Mouse (Mus musculus) gastrocnemius, postnatal 14 days (tissue): ENCODE measurements around the gene Camk1d. TPM values are rescaled to one million over a fixed set of nuclear protein-coding genes. Genes with fewer than 3 reads are reported as not detected.
"Not testable (repeated sequence)": the region's sequence is repeated elsewhere in the genome, so short reads cannot be mapped to it uniquely, and the experiment has no call there.

Experiments
- DNase-seq: peaks from one replicate; pipeline ENCODE4 v3.0.0; 2021; ENCODE audit warnings: mixed read lengths
- intact Hi-C: fragments of 180-260 bp; cut with DNase I; formaldehyde crosslinking; loops from one replicate; pipeline ENCODE4 v1.15.1; 2025; ENCODE audit warnings: low total_unique reads
- total RNA-seq, 2 experiments: library from RNA; stranded (reverse); gene quantifications; 2 replicates each; pipeline ENCODE4 v1.2.3; 2021

Camk1d gene
- total RNA-seq, 2 experiments from 2014 or later = 1.7 to 2.3 TPM

DNA sequence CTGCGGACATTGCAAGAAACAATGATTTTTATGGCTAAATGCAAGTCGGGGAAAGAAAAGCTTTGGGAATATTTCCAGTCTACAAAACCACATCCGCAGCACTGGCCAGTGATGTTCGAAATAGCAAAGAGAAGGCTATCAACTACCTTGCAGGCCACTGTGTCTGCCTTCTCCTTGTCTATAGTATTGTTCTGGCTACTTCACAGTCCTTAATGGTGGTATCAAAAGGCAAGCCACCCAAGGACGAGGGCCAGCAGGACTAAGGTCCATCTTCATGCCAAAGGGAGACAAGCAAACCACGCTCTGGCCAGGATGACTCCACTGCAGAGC, 82.0 kb downstream of the Camk1d start:
- intact Hi-C loops = no loop called here
- no peak for DNase-seq

DNA sequence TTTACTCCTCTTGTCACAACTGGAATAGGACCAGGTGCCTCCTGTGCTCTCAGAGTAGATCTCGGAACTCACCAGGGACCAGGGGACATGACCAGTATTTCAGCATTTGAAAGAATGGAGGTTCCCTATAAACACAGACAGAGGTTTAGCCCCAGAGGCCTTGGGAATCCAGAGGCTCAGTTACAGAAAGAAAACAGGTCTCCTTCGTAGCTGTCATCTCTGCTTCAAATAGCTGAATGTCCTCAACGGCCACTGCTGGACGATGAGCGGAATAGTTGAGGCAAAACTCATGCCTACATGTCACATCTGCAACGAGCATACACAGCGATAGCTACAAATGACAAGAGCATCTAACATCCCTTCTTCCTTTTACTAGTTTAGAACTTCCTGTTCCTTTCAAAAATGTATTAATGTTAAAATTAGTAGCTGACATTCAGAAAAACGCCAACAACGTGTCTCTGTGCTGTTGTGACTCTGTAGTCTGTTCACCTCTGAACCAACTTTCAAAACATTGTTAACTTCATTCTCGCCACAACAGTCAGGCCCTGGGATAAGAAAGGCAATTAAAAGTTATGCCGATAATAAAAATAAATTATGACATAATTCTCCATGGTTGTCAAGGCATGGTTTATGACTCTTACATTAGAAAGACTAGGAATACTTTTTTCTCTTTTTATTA, 82.5 kb downstream of the Camk1d start:
- no peak for DNase-seq
- intact Hi-C loops = no loop called here

DNA sequence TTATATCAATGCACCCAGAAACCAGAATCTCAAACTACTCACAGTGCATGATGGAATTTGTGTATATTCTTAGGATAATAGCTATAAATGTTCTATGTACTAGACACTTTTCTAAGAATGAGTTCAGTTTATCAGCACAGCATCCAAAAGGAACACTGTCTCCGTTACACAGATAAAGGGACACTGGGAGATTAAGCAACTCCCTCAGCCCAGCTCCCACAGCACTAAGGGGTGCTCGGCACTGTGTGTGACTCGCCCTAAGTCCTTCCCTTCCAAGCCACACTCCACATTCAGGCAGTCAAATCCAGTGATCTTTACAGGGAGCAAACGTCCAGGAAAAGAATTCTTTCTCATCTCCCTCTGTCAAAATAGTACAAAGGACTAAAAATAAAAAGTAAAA, 83.6 kb downstream of the Camk1d start:
- intact Hi-C loops = no loop called here
- DNase-seq = no peak

DNA sequence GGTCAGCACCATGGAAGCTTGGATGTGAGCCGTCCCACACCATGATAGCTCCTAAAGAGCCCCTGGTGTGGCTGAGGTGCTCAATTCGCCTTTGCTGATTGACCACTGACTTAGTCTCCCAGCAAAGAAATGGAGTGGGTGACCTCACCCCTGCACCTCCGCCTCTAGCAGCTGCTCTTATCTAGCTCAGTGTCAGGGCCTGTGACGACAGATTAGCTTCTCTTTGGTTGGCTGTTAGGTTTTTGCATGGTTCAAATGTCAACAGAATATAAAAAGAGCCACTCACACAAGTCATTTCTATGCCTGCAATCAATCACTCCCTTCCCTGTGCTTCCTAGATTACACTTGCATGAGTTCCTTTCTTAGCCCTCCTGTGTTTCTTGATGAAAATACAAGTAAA, 89.9 kb downstream of the Camk1d start:
- intact Hi-C loops = no loop called here
- DNase-seq = no peak

DNA sequence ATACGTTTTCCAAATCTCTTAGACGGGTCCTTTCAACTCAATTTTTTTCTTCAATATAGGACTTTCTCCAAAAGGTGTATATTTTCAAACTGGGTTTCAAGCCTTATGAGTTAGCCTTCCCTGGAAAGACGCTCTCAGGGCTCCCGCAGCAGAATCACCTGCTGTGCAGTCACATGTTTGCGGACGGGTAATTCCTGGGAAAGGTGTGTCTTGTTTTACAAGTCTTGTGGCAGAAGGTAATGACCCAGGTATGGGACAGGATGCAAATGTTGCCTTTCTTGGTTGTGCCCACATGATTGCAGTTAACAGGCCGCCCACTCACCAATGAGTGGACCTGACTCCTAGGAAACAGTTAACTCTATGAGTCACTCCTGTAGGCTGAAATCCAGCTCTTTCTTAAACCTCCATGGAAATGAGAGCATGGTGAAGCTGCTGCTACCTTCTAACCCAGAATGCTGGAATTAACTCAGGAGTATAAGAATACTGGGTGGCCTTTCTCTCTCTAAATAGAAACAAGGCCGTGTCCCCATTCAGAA, 95.9 kb downstream of the Camk1d start:
- DNase-seq = no peak
- intact Hi-C loops = no loop called here

DNA sequence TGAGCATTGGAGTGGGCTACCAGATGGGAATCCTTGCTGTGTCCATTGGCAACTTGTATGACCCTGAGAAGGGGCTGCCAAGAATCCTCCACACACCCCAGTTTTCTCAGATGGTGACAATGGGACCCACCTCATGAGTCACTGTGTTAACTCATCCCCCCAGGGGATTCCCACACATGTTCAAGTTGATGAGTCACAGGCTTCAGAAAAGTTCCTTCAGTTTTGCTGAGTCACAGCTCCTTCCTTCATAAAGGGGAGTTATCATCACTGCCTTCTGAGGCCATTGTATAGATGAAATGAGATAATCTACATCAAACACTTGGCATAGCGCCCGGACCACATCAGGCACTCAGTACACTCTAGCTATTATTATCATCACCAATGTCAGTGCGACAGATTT, 99.4 kb downstream of the Camk1d start:
- peak; percentile 48 for DNase-seq
- intact Hi-C loops = no loop called here

DNA sequence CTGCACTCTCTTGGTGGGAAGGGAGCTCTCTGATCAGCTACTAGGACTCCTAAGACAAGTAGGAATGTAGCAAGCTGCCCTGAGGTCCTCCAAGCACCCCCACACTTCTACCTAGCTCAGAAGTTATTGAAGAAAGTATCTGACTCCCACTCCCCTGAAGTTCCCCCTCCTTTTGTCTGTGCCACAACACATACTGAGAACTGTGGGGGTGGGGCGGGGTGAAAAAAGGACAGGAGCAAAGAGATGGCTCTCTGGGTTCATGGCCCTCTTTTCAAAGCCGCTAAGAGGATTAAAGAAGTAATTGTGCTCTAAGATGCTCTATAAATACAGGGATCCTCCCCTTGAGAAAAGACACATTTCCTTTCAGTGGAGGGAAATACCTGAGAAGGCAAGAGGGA, 100.0 kb downstream of the Camk1d start:
- no peak for DNase-seq
- intact Hi-C loops = no loop called here

DNA sequence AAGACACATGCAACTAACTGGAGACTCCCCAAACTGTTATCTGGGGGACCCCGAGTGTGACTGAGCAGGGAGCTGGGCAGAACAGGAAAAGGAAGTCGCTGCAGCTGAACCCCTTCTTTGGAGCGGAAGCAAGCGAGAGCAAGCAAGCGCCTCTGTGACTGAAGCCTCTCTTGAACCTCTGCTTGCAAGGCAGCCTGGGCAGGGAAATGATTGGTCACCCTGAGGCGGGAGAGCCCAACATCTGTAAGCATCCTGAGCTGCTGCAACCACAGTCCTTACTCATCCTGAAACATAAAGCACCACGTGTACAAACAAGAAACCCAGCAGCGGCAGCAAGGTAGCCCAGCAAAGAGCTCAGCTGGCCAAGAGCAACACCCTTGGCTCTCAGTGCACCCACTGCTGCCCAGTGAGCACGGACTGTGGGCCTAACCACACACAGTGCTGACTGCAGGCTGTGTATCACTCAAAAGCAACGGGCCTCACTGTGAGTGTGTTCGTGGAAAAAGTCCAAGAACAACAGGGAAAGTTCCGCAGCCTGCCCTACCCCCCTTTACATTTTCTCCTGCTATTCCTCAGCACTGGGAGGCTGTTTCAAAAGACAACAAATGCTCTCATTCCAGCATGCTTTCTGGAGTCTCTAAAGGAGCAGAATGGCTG, 100.5 kb downstream of the Camk1d start:
- intact Hi-C loops = no loop called here
- DNase-seq = peak; percentile 12

DNA sequence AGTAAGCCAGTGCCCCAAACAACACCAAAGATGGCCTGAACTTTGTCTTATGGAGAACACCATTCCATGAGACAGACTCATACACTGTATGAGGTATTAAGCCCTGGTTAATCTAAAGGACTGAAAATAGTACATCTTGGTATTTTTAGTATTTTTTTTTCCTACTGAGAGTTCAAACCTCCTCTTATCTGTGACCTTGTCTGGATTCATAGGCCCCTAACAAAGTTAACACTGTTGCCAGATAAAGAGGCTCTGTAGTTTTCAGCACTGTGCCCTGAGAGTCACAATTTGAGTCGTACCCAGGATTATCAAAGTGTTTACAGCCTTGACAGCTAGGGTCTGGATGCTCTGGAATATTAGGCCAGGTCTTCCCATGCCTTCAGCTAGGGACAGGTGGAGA, 102.7 kb downstream of the Camk1d start:
- intact Hi-C loops = no loop called here
- DNase-seq = no peak

DNA sequence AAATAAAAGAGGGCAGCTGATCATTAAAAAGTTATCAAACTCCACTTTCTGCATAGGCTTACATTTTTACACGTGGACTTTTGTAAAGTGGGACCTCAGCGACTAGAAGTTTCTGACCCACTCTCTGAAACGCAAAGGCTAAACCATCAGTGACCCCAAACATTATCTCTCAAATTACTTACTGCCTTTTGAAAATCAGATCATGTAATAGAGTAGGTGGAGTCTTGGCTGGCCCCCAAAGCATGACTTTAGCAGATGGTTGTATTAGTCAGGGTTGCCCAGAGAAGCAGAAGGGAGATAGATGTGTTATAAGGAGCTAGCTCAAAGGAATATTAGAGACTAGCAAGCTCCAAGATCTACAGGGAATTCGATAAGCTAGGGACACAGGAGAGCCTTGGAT, 103.8 kb downstream of the Camk1d start:
- DNase-seq = peak; percentile 26
- intact Hi-C loops = no loop called here

DNA sequence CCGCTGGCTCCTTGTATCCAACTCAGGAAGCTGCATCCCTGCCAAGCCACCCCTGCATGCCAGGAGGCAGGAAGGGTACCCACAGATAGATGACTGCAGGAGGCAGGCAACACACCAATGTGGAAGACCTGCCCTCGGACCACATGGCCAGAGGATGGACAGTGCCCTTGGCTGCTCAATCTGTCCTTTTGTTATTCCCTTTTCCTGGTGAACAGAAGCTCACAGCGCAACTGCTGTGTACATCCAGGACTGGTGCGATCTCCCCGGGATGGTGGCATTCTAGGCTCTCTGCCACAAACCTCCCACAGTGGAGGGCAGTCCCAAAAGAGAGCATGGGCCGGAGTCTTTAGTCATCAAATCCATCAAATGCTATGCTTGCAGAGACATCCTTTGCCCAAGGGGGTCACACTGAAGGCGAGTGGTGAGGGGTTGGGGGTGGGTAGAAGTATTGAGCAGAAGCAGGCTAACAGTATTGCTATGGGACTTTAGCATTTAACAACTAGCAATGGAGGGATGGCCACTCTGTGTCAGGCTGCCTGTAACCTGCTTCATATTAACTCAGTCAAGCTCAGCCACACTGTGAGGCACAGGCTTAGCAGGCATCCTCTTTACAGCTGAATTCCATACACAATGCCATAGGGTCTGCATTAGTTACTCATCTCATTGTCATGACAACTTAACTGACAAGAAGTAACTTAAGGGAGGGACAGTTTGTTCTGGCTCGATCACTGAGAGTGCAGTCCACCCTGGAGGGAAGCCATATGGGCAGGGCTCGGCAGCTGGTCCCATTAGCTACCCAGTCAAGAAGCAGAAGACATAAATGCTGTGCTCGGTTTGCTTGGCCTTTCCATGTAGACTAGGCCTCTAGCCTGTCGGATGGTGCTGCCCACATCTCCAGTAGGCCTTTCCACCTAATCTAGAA, 106.1 kb downstream of the Camk1d start:
- no peak for DNase-seq
- intact Hi-C loops = no loop called here

DNA sequence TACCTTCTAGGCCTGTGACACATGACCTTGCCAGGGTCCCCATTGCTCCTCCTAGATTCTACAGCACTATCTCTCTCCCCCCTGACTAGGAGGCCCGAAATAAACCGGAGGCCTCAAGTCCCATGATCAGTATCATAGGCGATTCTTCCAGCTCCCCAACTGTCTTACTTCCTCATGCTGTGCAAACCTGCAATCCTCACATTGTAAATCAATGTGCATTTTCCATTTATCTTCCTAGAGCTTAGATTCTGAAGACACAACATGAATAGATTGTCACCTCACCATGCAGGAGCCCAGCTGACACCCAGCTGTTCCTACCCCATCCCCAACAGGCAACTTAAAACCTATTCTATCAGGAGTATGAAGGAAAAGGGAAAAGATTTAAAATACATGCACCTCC, 108.5 kb downstream of the Camk1d start:
- intact Hi-C loops = no loop called here
- no peak for DNase-seq

DNA sequence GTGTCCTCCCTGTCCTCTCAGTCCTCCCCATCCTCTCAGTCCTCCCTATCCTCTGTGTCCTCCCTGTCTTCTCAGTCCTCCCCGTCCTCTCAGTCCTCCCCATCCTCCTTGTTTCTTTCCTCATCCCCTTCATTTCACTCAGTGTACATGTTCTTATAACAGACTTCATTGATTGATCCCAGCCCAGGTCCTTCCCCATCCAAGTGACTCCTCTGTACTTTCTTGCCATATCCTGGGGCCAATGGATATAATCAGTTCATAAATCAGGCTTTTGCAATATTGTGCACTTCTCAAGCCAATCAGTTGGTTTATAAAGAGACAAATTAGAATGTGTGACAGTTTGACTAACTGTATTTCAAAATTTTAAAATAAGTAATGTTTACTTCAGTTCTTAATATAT, 112.3 kb downstream of the Camk1d start:
- intact Hi-C loops = no loop called here
- no peak for DNase-seq

DNA sequence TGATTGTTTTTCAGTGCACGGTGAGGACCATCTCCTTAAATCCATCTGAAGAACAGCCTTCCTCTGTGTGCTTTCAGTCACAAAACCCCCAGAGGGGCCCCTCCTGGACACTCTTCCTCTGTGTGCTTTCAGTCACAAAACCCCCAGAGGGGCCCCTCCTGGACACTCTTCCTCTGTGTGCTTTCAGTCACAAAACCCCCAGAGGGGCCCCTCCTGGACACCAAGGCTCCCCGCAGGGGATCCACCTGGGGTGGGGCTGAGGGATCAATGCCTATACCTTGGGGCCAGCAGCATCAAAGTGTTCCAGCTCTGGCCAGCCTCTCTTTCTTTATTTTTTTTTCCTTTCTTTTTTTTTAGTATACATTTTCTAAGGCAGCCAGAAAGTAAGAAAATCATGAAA, 113.1 kb downstream of the Camk1d start:
- intact Hi-C loops, DNase-seq: not testable (repeated sequence)

DNA sequence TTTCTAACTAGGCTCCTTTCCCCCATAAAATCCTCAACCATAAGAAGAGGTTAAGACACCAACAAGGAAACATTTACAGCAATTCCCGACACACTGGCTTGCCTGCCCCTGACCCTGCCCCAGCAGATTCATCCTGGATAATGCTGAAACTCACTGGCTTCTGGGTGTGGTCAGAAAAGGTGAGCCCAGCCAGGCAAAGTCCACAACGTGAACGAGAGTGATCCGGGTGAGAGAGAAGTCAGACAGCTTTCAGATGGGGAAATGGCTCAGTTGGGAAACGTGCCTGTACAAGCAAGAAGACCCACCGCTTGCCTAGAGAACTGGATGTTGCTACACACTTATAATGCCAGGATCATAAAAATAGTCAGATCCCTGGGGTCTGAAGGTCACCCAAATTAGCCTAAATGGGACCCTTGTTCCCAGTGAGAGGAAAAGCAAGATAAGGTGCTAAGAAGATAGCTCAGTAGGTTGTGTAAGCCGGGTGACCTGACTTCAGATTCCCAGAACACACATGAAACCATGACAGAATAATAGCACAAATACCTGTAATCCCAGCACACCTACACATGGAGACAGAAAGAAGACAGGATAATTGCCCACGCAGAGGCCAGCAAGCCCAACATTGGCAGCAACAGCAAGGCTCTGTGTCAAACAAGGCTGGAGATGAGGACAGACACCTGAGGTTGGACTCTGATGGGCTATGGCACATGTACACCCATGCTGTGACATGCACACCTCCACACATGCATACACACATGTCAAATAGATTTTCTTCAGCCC, 113.9 kb downstream of the Camk1d start:
- DNase-seq = no peak
- intact Hi-C loops = no loop called here

DNA sequence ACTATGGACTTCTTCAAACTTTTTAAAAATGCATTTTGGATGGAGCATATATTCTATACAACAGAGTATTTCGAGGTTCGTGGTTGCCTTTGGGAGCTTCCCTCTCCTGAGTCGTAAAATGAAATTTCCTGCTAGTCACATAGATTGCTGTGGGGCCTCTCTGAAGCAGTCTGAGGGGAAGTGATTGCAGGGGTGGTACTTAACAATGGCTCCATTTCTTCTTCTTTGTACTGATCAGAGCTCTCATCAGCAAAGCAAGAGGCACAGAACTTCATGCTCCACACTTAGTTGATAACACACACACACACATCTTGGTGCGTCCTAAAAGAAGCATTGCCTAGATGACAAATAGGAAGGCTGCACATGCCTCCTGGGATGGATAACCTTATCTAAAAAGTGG, 114.6 kb downstream of the Camk1d start:
- DNase-seq = no peak
- intact Hi-C loops = no loop called here

DNA sequence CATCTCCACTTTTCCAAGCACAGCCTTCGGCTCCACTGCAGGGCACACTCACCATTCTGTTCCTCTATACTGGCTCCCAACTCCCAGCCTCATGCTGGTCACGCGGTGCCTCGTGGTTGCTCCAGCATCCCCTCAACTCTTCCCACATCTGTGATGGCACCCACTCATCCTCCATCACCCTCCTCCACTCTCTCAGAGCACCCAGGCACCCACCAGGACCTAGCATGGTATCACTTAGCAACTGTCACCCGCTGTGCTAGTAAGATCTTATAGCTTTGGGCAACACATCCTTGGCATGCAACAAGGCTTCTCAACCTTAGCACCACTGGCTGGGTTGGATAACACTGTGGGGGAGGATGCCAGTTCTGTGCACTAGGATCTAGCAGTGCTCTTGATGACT, 115.8 kb downstream of the Camk1d start:
- no peak for DNase-seq
- intact Hi-C loops = no loop called here

DNA sequence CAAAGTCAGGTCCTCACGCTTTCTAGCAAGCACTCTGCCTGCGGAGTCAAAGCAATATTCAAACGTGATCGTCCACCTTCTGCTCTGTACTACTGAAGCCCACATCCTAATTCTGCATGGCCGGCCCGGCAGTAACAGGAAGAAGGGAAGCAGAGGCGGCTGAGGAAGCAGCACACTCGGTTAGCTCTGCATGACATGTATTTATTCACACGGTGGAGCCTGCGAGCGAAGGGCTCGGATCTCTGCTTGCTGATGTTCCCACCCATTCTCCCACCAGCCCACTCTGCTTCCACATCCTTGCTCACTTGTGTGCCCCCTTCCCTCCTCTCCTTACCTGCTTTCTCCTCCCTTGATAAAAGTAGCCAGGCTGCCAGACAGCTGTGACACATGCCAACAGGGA, 117.4 kb downstream of the Camk1d start:
- intact Hi-C loops = no loop called here
- no peak for DNase-seq

DNA sequence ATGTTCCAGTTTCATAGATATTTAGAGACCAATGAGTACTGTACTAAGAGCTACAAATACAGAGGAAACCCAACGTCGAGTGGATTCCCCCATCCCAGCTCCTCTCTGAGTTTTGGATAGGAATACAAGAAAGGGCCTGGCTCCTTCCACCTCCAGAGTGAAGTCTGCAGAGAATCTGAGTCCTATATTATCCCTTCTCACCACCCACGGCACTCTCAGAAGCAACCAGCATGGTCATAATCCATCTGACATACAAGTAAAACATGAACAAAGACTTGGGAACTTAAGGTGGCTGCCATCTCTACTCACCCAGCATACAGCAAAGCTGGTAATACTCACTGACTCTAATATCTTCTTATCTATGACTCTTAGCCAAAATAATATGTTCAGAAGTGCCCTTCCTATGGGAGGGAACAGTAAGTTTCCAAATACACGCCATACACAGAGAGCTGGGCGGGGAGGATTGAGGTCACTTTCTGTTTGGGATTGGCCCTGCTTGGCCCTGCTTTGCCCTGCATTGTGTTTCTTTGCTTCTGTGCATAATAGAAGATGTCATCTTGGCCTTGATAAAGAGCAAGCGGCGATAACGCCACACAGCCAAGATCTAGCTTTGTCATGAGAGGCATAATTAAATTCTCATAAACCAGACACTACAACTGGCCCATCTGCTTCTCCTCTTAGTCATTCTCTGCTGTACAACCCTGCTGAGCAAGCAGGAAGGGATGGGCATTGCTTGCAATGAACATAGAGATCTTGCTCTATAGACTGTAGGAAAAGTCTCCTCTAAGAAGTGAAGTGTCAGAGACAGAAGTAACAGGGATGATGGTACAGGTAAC, 118.7 kb downstream of the Camk1d start:
- intact Hi-C loops = no loop called here
- peak; percentile 11 for DNase-seq
